Mouse (Mus musculus) heart, adult 8-10 months (tissue): ENCODE measurements around the gene Tbc1d30. TPM values are rescaled to one million over a fixed set of nuclear protein-coding genes. Genes with fewer than 3 reads are reported as not detected.
"Not testable (repeated sequence)": the region's sequence is repeated elsewhere in the genome, so short reads cannot be mapped to it uniquely, and the experiment has no call there.

Experiments used
- DNase-seq: peaks from one replicate; pipeline ENCODE4 v3.0.0; 2022; ENCODE audit warnings: low spot score
- total RNA-seq, 4 experiments: library from RNA; stranded (reverse); gene quantifications; 2 replicates each; pipeline ENCODE4 v1.2.4; 2022

Gene Tbc1d30
- total RNA-seq, 4 experiments from 2014 or later = 1.6 to 3.4 (median 1.9) TPM

DNA sequence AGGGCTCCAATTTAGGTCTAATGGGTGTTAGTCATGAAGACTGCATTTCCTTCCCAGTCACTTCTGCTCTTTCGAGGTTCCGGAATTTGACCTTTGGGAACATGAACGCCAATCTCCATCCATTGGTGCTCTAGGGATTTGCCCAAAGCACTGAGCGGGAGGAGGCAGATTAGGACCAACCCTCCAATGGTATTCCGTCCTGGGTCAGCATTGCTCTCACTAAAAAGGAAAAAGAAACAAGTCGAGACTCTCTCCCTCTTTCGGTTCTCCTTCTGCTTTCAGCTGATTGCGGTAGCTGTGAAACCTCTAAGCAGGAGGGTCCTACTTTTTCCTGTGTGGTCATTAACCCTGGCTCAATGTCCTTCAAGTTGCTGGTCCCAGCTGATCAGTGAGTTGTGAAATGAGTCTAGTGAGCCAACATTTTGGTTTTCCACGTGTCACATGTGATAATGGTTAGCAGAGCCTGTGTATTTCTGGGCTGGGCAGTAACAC, 14.7 kb upstream of the Tbc1d30 start:
- DNase-seq = peak; percentile 51

DNA sequence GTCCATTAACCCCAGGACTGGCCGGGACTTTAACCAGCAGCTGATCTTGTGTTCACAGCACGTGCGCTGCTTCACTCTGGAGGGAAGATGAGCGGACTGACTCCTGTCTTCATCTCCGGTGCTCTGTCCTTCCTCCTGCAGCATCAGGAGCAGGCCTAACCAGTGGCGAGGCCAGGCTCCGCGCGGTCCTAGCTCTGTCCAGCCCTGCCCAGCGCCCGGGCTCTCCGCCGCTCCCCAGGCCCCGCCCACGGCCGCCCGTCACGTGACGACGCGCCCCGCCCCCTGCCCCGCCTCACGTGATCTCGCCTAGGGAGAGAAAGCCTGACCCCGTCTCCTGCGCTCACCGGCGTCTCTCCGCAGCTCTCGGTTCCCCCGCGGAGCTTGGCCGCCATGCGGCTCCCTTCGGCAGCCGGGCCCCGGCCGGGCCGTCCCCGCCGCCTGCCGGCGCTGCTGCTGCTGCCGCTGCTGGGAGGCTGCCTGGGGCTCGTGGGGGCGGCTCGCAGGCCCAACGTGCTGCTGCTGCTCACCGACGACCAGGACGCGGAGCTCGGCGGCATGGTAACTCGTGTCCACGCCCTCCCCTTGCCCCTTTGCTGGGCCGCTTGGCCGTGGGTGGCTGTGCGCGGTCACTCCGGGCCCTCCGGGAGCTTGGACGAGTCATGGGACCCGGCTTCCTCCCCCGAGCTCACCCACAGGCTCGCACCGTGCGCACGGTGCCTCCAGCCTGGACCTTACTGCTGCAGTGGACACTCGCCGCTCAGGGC, 13.9 kb upstream of the Tbc1d30 start, which contains the start of gene Gns:
TSS of gene Gns (plus strand) at position 290 of the 764 bp plus-strand sequence.
- DNase-seq = peak; percentile 75

DNA sequence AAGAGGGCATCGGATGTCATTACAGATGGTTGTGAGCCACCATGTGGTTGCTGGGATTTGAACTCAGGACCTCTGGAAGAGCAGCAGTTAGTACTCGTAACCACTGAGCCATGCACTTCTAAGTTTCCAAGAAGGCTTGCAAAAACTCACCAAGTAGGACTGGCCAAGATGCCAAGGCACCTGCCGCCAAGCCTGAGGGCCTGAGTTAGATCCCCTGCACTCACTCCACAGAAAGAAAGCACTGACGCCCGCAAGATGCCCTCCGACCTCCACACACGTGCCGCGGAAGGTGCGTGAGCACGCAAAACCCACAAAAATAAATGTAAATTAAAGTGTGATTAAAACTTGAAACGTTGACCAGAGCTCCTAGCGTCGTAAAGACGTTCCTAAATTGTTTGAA, 13.2 kb upstream of the Tbc1d30 start:
- DNase-seq = no peak

DNA sequence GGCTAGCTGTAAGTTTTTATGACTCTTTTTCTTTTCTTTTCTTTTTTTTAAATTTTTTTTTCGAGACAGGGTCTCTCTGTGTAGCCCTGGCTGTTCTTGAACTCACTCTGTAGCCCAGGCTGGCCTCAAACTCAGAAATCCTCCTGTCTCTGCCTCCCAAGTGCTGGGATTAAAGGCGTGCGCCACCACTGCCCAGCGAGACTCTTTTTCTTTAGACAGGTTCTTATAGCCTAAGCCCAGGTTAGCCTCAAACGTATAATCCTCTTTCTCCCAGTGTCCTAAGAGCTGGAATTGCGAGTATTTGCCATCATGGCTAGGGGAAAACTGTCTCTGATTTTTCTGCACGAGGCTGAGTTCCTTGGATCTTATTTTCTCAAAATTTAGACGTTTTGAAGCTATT, 12.1 kb upstream of the Tbc1d30 start:
- DNase-seq = no peak

DNA sequence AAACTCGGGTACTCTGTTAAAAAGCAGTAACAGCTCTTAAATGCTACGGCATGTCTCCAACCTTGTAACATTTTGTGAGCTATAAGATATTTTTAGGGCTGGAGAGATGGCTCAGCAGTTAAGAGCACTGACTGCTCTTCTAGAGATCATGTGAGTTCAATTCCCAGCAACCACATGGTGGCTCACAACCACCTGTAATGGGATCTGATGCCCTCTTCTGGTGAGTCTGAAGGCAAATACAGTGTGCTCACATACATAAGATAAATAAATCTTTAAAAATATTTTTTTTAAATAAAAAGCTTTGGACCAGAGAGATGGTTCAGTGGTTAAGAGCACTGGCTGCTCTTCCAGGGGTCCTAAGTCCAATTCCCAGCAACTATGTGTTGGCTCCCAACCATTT, 9.3 kb upstream of the Tbc1d30 start:
- DNase-seq = no peak

DNA sequence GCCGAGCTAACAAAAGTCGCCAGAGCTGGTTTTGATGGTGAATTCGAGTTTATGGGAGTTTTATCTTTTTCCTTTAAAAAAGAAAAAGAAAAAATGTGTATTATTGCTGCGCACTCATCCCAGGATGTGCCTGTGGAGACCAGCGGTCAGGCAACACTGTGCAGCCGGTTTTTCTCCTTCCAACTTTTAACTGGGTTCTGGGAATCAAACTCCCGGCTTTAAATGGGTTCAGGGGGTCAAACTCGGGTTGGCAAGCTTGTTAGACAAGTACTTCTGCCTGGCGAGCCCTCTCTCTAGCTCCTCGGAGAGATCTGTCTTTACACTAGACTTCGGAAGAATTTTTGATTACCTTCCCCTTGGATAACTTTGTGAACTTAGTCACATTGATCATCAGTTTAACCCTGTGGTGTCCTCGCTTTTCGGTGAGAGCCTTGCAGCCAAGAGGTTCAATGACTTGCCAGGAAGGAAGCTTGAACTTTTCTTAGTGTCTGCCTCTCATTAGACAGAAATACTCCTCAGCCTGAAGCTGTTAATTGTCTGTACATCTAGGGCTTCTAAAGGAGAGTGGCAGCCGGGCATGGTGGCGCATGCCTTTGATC, 713 bp upstream of the Tbc1d30 start:
- no peak for DNase-seq

DNA sequence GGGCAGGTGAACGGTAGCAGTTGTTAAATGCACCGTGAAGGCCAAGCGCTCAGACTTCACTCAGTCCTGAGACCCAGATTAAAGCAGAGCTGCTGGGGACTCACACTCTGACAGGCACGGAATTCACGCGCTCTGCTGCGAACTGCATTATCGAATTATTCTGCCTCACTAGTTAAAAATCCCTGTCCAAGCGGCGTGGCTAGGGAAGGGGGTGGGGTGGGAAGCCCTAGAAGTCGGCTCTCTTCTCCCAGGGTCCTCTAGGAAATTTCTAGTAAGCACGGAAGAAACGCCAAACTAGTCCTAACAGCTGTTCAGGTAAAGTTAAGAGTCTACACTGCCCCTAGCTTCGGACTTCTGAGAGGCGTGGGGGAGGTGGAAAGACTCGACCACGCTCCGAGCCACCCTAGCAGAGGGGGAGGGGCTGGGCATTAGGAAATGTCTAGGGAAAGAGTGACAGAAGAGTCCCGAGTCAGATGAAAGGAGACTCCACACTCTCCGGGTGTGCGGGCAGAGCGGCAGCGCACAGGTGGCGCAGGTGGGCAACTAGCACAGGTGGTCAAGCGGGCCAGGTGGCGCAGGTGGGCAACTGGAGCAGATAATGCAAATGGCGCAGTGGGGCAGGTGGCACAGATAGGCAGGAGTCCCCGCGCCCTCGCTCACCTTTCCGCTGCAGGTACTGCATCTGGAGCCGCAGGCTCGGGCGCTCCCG, 567 bp downstream of the Tbc1d30 start:
- DNase-seq = no peak

DNA sequence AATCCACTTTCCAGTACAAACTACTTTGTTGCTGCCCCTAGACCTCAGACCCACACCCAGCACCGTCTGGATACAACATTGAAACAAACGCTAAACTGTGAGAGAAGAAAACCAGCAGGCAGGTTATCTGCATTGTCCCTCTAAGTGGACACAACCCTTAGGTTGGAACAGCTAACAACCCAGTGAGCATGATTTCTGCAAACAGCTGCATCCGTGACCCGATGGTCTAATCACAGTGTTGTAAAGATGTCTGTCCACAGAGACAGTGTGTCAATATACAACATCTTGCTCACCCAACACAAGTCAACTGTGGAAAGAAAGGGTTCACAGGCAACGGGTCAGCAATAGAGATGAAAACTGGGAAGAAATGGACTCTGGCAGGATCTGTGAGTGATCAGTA, 1.8 kb downstream of the Tbc1d30 start:
- no peak for DNase-seq

DNA sequence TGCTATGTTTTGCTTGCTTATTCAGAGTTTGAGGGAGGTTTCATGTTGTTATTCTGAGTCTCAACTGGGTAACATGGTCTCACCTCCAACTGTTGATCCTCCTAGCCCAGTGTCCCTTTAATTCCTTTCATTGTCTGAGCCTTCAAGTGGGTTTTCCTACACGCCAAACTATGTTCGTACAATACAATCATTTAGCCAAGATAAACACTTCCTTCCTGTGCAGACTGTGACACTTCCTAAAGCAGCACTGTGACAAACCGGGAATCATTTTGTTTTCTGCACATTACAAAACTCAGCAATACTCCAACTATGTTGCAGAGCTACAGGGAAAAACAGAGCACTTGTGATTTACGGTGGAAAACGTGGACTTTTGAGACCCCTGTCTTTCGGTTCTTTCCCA, 7.2 kb downstream of the Tbc1d30 start:
- DNase-seq = peak; percentile 55

DNA sequence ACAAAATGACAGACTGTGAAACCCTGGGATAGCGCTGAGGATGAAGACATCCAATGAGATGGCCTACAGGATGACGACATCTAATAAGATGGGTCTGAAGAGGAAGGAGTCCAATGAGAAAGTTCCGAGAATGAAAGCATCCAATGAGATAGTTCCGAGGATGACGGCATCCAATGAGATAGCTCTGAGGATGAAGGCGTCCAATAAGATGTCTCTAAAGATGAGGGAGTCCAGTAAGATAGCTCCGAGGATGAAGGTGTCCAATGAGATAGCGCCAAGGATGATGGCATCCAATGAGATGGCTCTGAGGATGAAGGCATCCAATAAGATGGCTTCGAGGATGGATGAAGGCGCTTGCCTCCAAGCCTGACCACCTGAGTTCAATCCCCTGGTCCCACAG, 8.8 kb downstream of the Tbc1d30 start:
- no peak for DNase-seq

DNA sequence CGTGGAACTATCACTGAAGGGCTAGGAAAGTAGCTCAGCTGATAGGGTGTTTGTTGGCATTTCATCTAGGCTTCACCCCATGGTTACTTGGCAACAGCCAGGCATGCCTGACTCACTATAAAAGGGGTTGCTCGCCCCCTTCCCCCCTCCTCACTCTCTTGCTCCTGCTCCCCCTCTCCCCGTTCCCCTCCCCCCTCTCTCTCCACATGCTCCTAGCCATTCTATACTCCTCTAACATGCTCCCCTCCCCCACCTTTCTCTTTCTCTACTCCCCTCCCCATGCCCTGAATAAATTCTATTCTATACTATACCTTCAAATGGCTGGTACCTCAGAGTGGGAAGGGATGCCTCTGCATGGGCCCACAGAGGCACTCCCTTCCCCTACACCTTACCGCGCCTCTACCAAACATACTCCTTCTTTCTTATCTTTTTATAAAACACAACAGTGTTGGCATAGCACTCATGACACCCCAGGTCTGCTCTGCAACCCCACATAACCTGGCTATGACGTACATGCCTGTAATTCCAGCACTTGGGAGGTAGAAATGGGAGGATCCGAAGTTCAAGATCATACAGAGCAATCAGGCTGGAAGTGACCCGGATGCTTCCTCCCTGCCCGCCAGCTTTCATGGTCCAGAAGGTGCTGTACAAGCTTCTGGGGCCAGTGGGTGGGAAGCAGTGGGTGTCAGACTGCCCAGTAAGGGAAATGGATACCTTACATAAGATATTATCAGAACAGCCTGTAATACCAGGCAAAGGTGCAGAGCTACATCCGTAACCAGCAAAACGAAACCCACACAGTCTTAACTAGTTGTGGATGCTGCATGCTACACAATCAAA, 10.1 kb downstream of the Tbc1d30 start:
- DNase-seq = no peak

DNA sequence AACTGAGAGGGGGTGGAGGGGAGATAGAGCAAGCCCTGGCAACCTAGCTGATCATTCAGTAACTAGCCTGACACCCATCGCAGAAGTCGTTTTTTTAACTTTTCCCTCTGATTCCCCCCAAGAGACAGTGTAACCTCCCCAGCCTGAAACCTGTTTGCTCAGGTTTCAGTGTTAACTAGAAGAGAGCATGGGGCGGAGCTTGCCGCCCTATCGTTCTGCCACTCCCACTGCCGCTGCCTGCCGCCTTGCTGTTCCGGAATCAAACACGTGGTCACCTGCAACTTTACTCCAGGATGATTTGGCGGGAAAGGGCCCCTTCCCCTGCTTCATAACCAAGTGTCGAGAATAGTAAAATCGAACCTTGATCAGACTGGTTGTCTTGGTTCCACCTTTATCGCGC, 14.5 kb downstream of the Tbc1d30 start:
- DNase-seq = not testable (repeated sequence)

DNA sequence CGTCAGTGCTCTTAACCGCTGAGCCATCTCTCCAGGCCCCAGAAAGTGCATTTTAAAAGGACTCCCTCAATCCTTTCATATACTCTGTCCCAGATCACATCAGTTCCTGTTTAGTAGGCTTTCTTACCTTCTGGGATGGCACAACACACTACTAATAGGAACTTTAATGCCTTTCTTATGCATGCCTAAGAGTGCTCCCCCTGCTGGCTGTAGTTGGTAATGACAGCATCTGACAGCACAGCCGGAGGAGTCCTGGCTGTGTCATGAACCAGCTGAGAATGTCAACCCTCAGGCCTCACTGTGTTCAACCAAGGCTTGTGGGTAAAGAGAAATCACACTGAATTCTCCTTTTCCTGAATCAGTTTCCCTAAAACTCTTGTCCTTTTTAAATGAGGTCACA, 16.5 kb downstream of the Tbc1d30 start:
- peak; percentile 62 for DNase-seq

DNA sequence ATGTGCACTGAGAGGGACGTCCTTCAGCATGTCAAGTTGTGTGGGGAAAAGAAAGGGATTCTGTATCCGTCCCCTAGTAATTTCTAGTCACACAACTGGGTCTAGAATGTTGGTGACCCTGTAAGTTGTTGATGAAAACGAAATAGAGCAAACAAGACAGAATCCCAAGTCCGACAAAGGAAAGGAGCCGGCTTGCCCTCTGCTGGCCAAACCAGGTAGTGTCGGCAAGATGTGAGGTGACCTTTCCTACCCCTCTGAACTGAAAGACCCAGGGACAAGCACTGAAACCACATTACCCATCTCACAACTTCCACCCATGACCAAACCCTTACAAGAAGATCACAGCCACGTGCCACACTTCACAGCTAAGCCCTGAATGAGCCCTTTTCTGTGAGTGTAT, 20.1 kb downstream of the Tbc1d30 start:
- peak; percentile 61 for DNase-seq

DNA sequence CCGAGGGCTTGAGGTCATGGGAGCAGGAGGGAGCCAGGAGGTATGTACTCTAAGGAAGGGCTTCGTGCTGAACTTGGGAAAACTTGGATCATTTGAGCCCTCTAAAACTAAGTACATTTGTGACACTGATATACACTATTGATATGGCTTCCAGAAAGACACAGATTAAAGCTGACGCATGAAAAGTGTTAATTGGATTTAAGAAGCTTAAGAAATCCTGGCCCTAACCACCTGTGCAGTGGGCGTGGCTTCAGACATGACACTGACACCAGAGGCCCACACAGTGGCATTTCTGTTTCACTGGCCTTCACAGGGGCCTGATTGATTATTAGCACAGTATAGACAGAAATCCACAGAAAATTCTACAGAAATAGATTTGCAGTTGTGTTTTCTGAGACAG, 21.5 kb downstream of the Tbc1d30 start:
- no peak for DNase-seq

DNA sequence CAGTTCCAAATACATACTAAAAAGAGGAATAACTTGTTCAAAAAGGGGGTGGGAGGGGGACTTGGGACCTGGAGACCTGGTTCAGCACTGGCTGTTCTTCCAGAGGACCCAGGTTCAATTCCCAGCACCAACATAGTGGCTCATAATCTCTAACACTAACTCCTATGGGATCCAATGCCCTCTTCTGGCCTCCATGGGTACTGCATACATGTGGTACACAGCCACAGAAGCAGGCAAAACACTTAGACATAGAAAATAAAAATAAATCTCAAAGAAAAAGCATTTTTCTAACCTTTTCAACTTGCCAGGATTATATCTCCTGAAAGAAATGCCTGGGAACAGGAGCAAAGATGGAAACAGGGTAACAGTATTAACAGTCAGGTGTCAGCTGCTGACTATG, 24.9 kb downstream of the Tbc1d30 start:
- DNase-seq = no peak

DNA sequence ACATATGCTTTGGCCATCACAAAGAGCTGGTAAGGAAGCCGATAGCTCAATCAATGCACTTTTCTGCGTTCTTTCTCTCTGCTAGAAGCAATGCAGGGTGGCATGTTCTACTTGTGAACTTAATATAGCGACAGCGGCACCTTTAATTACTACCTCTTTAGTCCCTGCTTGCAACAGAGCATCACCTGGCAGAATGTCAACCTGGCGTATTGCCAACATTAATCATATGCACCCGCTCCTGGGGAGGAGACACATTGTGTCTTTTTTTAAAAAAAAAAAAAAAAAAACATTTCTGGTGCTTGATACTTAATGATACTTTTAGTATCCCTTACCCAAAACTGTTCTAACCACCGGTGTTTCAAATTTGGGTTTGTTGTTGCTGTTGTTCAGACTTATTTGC, 27.6 kb downstream of the Tbc1d30 start:
- DNase-seq = no peak

DNA sequence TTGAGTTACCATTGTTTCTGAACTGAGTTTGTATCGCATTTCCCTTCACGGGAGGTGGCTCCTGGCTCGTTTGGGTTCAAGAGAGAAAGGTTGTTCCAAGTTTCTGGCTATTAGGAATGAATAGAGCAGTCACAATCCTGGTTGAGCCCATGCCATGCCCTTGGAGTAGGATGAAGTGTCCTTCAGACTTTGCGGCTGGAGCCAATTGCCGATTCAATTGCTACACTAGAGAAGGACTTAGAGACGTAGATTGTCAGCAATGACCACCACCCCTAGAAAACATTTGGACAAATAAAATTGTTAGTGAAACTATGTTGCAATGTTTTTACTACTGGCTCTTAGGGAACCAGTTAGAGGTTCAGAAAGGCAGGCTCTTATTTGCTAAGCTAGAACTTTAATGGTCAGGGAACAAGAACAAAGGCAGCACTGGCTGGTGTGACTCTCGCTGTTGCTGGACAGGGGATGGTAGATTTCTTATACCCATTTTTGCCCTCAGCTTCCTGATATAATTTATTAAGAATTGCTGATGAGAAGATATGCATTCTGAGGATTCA, 32.6 kb downstream of the Tbc1d30 start:
- no peak for DNase-seq

DNA sequence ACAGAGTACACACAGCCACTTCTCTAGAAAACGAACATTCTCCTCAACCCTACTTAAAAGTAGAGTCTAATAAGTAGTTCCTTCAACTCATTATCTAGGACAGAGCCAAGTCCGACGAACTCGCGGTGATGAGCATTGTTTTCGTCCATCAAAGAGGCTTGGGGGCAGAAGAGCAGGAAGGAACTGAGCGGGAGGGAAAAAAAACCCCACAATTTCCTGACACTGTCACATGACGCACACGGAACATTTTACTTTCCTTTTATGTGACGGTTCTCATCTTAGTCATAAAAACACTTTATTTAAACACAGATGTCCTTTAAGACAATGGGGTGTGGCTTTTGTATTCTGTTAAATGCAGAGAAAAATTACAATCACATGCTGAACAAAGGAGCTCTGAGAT, 34.7 kb downstream of the Tbc1d30 start:
- no peak for DNase-seq

DNA sequence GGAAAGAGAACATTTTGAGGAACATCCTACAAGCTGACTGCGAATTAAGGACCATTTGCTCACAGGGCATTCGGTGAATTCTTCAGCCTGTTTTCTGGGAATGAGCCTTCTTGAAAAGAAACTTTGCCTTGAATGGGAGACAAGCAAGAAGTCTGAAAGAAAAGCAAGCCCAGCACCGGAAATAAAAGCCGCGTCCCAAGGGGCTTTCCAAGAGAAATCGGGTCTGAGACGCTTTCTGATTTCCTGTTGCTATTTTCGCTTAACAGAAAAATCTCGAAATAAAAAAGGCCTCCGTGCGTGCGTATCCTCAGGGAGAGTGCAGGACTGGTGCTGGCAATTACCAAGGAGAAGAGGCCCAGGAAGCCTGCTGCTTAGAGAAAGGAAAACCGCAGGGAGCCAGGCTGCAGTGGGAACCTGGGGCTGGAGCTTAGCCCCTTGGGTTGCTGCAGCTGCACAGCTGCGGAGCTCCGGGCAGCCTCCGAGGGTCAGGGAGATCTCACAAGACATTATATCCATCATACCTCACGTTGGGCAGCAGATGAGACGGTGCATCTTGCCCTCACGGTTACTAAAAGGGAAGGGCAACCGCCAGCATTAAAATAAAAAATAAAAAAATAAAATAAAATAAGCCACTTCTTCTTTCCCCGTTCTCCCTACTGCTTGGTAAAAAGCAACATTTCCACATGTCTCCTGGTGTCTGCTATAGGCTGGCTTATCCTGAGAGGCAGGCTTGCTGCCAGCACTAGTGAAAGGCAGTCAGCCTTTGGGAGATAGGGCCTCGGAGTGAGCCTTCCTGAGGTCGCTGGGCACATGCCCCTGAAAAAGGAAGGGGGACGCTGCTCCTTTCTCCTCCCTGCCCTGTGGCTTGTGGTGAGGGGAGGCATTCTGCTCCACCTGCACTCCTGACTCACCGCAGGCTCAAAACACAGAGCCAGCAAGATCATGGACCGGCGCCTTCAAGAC, 35.5 kb downstream of the Tbc1d30 start:
- DNase-seq = peak; percentile 42
